Mouse (Mus musculus) layer of hippocampus, postnatal 14 days (tissue): Measurements from ENCODE around the gene Arl10. TPM values are rescaled to one million over a fixed set of nuclear protein-coding genes. Genes with fewer than 3 reads are reported as not detected.
"Not testable (repeated sequence)": the region's sequence is repeated elsewhere in the genome, so short reads cannot be mapped to it uniquely, and the experiment has no call there.

ENCODE experiments used
- DNase-seq, 2 experiments: peaks; one replicate each; pipeline ENCODE4 v3.0.0; 2021 to 2022; ENCODE audit warnings: low spot score in 2 of 2, mixed read lengths in 1 of 2
- microRNA-seq, 2 experiments: library from miRNA; unstranded; fragments of <30 nt; microRNA quantifications; one replicate each; pipeline ENCODE4 v1.2.0; 2021
- total RNA-seq, 2 experiments: library from RNA; stranded (reverse); gene quantifications; 2 replicates each; pipeline ENCODE4 v1.2.3; 2021

Arl10 gene
- total RNA-seq, 2 experiments from 2014 or later = 35.4 to 39.6 TPM

DNA sequence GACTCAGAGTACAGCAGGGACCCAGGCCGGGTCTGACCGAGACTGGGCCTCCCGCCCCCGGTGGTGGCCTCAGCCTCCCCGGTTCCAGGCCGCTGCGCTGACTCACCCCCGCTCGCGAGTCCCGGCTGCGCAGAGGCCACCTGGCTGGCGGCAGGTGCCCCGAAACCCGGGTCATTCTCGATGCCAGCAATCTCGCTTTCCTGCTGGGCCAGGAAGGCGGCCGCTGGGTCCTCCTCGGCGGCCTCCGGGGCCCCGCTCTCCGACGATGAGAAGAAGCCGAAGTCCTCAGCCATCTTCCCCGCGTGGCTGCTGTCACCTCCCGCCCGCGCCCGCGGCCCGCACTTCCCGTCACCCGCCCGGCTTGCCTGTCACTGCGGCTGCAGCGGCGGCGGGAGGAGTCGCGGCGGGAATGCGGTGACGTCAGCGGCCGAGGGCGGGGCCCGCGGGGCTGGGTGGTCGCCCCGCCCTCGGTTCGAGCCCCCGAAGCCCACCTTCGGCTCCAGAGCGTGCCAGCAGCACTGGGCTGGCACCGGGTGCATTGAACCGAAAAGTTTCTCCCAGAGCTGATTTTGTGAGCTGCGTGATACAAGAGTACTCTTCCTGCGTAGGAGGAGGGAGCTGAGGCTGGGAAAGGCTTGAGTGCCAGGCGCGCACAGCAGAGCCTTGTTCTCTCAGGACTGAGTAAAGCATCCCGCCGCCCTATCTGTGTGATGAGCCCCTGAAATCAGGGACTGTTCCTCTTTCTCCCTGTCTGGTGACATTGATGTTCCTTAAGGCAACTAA is 36.3 kb downstream of the Arl10 start, which contains the start of gene Cltb:
Gene Cltb, minus strand, starts transcription at position 373 of the 783 bp plus-strand sequence.
- DNase-seq = peak; percentile 89 to 90

DNA sequence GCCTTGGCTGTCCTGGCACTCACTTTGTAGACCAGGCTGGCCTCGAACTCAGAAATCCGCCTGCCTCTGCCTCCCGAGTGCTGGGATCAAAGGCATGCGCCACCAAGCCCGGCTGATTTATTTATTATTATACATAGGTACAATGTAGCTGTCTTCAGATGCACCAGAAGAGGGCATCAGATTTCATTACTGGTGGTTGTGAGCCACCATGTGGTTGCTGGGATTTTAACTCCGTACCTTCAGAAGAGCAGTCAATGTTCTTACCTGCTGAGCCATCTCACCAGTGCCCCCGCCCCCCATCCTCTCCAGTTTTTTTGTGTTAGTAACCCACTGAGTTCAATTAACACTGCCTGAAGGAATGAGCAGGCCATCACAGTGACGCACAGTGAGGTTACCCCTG is 38.3 kb downstream of the Arl10 start:
- not testable (repeated sequence) for DNase-seq

DNA sequence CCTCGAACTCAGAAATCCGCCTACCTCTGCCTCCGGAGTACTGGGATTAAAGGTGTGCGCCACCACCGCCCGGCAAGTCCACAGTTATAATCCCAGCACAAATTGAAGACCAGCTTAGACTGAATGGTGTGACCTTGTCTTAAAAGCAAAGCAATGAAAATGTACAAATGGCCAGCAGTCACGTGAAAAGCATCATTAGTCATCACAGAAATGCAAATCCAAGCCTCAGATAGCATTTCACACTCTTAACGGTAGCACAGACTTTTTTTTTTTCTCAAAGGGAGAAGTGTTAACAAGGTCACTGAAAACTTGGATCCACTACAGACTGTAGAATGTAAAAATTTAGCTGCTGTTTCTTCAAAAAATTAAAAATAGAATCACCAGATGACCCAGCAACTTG is 41.5 kb downstream of the Arl10 start:
- DNase-seq = no peak

DNA sequence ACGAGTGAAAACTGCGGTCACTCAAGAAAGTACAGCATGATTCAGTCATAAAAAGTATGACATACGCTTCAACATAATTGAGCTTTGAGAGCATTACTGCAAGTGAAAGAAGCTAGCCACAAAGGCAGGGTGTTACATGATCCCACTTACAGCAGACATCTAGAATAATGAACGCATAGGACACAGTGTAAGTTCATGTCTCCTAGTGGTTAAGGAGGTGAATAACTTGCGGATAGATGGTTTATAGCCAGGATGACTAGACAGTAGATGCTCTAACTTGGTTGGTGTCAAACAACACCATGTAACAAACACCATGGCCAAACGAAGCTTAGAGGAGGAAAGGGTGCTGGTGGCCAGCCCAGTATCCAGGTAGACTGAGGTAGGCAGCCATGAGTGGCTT is 42.2 kb downstream of the Arl10 start:
- no peak for DNase-seq

DNA sequence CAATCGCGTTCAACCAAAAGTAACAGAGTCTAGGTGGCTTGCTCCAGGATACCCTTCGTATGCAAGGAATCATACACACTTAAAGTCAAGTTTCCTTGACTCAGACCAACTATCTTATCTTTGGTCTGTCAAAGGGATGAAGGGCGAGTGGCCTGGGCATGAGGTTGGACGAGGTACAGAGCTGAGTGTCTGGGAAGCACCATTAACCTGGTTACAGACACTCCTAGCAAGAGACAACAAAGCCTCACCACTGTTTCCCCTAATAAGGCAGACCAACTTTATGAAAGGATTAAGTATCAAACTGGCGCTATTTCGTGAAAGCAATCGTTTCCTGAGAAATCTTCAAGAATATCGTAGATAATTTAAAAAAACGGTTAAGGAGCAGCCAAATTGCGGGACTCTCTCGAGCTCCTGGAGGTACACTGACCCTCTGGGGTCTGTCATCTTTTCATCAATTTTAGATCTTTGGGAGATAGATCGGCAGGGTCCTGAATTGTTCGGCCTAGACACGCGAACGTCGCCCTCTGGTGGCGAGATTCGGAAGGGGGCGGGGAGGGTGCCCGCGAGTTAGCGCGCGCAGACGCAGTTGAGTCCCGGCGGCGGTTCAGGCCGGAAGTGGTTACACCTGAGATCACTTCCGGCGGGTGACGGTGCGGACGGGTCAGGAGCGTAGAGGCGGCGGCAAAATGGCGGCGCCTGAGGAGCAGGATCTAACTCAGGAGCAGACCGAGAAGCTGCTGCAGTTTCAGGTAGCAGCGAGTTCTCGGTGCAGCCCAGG is 46.5 kb downstream of the Arl10 start, which contains the start of gene Faf2:
Gene Faf2, plus strand, starts transcription at position 630 of the 778 bp plus-strand sequence.
- DNase-seq = peak; percentile 99

DNA sequence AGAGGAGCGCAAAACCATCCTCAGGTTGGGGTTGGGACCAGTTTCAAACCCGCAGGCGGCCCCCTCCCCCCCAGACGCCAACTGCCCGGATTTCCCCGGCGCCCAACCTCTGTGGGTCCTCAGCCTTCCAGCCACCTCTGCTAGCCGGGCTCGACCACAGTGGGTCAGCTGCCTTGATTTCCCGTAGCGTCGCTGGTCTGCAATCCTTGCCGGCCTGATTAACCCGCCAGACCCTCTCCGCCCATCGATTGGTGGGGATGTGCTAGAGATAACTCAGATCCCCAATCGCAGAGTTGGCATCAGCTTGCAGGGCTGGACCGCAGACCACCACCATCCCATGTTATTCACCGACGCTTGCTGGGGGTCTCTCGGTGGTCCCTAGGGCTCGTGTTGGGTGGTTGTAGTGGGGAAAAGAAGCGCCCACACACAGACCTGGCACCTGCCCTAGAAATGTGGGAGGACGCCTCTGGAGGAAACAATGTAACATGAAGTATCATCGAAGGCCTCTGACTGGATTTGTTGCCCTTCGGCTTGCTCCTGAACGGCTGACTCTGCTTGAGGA is 47.2 kb downstream of the Arl10 start:
- no peak for DNase-seq

DNA sequence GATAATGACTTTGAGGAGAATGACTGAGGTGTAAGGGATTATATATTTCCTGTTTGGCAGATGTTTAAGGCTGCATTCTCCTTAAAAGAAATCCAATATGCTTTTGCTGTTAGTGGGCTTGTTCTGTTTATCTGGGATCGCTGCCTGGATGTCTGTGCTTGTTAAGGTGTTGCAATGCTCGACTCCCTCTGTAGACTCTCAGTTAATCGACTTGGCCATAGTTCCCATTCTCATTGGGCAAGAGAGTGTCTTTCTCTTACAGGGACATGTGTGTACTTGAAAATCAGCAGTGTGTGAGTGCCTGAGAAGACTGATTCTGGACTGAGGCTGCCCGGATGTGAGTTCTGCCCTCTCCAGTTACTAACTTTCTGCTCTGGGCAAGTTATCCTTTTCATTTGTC is 54.3 kb downstream of the Arl10 start:
- DNase-seq = no peak

Small RNAs within 50 kb of the gene (microRNA-seq; reads per million reads assigned to microRNA genes)
- 0 reads per million in 2 experiments for gene Gm24195

Other genes with a start within 250 kb of the Arl10 start
- gene Cplx2, start 203.7 kb upstream of the Arl10 start, total RNA-seq = 100 to 1,000 TPM; 818 to 860 TPM
- gene Thoc3, start 106.2 kb upstream of the Arl10 start, total RNA-seq = 10 to 100 TPM; 37.1 to 44.4 TPM
- gene Simc1, start 71.2 kb upstream of the Arl10 start, total RNA-seq = 10 to 100 TPM; 14.0 to 16.2 TPM
- 100 to 1,000 TPM; 156 to 171 TPM for gene 4833439L19Rik, start 9.6 kb upstream of the Arl10 start, total RNA-seq
- gene Nop16, start 15.1 kb downstream of the Arl10 start, total RNA-seq = 10 to 100 TPM; 25.9 to 26.9 TPM
- 100 to 1,000 TPM; 170 to 186 TPM for gene Higd2a, start 15.2 kb downstream of the Arl10 start, total RNA-seq
- gene Cltb, start 36.3 kb downstream of the Arl10 start, total RNA-seq = 100 to 1,000 TPM; 306 TPM
- gene Faf2, start 46.8 kb downstream of the Arl10 start, total RNA-seq = 10 to 100 TPM; 54.6 to 59.7 TPM
- 100 to 1,000 TPM; 114 to 115 TPM for gene Rnf44, start 118.9 kb downstream of the Arl10 start, total RNA-seq
- gene Cdhr2, start 126.4 kb downstream of the Arl10 start, total RNA-seq = under 1 TPM; 0.12 to 0.18 TPM
- gene Gprin1, start 174.9 kb downstream of the Arl10 start, total RNA-seq = 100 to 1,000 TPM; 149 to 150 TPM
- gene Sncb, start 191.6 kb downstream of the Arl10 start, total RNA-seq = 100 to 1,000 TPM; 564 TPM
- gene Eif4e1b, start 209.0 kb downstream of the Arl10 start, total RNA-seq = under 1 TPM; 0.35 to 0.62 TPM
- 10 to 100 TPM; 85.8 to 95.7 TPM for gene Tspan17, start 214.4 kb downstream of the Arl10 start, total RNA-seq